Mouse (Mus musculus) adrenal gland (tissue): ENCODE data around the gene Apol6.

ENCODE experiments used
- intact Hi-C: fragments of 180-260 bp; cut with DNase I; formaldehyde crosslinking; loops from one replicate; pipeline ENCODE4 v1.15.1; 2025

Gene Apol6

DNA sequence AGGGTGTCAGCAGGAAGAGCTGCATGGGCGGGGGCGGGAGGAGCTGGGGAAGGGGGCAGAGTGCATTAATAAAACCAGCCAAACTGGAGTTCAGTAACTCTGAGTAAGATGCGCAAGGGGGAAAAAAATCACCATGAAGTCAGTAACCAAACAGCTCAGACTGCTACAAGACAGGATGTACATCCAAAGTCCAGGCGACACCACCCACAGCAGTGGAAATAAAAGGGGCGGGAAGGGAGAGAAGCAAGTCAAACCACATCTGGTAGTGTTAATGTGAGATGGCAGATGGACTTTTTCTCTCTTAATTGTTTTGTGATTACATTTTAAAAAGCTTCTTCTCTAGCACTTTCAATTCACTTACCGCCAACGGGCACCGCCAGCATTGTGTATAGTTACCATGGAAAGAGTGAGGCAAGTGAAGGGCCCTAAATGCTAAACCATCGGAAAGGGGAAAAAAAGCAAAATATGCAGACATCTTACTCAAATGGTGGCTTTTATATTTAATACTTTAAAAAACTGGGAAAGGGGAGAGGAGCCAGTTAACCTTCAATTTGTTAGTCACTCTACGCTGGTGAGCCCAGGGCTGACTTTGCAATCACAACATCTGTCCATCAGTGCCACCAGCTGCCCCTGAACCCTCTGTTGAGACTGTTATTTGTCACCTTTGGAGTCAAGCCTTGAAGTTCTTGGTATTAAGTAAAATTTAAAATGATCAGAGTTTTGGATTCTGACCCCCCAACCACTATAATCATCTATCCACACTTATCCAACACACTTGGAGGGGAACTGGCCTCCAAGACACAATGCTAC lies 60.0 kb downstream of the Apol6 start:
- intact Hi-C loops = no loop called here

GRCm38 (mm10) chr15:77105273-77105672 lies 60.7 kb downstream of the Apol6 start:
- intact Hi-C loops = no loop called here
